Mouse (Mus musculus) ovary, postnatal 36 days (tissue): ENCODE results near the gene Zcchc24.
A peak's percentile ranks its signal among the peaks of the same experiment; 100 is the strongest.

Experiments used
- DNase-seq: peaks from one replicate; pipeline ENCODE4 v3.0.0; 2022; ENCODE audit warnings: low spot score, mixed read lengths

The Zcchc24 gene

DNA sequence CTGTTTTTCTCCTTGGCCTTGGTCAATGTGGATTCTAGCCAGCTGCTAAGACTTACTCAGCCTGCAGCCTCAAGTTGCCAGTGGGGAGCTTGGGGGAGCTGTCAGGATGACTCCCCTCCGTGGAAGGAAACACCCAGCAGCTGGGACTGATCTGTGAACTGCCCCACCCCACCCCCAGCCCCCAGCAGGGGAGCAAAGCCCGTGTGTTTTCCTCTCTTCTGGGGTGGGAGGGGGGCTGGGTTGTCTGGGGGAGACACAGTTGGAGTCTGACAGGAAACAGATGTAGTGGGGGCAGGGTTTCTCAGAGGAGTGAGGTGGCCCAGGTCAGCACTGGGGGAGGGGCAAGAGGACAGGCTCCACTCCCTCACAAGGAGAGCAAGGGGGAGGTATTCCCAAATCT is 50.4 kb downstream of the Zcchc24 start:
- peak; percentile 47 for DNase-seq

- no peak for DNase-seq
These were observed 51.1 kb downstream of the Zcchc24 start for GRCm38 (mm10) chr14:25717718-25718117.

DNA sequence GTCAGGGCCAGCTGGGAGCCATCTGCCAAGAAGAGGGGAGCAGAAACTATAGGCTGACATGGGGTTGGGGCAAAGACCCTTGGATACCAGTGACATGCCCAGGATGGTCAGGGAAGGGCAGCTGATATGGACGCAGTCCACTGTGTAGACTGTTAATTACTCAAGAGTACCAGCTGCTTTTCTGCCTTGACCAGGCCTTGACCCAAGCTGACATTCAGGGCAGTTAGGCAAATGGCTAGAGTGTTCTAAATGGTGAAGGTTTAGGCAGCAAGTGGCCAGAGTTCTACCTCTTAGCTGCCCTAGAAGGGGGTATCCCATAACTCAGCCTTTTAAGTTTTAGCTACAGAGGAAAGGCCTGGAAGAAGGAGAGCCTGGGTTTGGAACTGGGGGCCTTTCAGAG is 52.3 kb downstream of the Zcchc24 start:
- no peak for DNase-seq

- DNase-seq, result no peak
These were observed 55.4 kb downstream of the Zcchc24 start for GRCm38 (mm10) chr14:25713443-25713842.

DNA sequence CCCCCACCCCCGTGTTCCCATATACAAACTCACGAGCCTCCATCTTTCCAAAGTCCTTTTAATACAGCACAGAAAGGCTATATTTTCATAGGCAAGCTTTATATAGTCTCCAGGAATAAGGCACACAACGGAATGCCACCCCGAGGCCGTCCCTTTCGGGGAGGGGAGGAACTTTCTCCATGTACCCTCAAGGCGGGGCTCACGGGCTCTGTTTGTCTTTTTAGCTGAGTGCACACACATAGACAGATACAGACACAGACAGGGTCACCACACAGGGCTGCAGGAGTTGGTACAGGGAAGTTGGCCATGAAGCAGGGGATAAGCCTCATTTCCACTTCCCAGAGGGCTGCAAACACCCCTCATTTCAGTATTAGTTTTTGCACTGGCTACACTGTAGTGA is 57.2 kb downstream of the Zcchc24 start:
- no peak for DNase-seq

DNA sequence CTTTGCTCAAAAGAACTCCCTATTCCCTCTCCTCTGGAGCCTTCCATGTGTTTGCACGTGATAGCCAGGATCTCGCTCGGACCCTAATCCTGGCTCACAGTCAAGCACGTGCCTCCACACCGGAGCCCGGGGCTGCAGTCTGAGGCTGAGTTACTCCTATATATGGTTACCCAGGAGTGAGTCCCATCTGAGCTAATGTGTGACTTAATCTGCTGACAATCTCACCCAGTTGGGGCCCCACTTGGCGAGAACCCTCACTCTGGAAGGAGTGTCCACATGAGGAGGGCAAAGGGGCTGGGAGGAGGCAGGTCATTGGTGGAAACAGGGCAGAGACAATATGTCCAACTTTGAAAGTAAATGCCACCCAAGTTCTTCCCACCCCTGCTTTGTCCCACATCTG is 57.7 kb downstream of the Zcchc24 start:
- no peak for DNase-seq

- DNase-seq, result no peak
These were observed 58.2 kb downstream of the Zcchc24 start for GRCm38 (mm10) chr14:25710681-25711080.

GRCm38 (mm10) chr14:25710073-25710472 is 58.8 kb downstream of the Zcchc24 start:
- DNase-seq, result peak; percentile 43

- no peak for DNase-seq
These were observed 59.9 kb downstream of the Zcchc24 start for GRCm38 (mm10) chr14:25708917-25709316.

- peak; percentile 46 for DNase-seq
These were observed 60.4 kb downstream of the Zcchc24 start for GRCm38 (mm10) chr14:25708451-25708850.

DNA sequence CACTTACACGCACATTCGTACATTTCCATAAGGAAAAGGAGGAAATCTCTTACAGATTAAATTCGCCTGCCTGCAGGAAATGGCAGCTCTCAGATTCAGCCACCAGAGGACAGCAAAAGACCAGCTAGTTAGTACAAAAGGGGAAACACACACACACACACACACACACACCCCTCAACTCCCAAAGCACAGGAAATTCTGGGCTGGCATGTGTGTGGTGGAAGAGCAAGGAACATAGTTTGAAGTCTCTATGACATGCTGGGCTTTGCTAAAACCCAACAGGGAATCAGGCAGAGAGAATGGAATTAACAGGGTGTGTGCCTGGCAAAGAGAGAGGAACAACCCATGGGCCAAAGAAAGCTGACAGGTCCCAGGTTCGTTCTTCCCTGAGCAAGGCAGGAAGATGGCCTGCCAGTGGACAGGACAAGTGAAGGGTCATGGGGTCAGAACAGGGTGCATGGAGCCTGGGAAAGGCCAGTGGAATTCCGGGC is 61.1 kb downstream of the Zcchc24 start:
- DNase-seq, result no peak

GRCm38 (mm10) chr14:25701986-25702385 is 66.9 kb downstream of the Zcchc24 start:
- no peak for DNase-seq

GRCm38 (mm10) chr14:25696356-25696755 is 72.5 kb downstream of the Zcchc24 start:
- DNase-seq, result no peak

DNA sequence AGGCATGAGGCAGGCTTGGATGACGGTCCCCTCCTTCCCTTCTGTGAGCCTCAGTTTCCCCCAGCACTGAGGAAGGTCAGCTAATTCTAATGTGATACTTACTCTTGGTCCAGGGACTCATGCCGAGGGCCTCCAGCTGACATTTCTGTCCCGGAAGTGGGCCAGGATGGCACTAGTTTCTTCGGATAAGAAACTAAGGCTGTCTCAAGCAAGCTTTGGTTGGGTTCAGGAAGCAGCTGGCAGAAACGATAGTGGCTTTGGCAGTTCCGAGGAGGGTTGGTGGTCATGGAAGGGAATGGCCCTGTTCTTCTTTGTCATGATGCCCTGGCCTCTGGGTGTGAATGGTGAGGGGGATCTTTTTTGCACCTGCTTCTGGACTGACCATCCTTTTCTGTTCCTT is 73.8 kb downstream of the Zcchc24 start:
- DNase-seq, result no peak

DNA sequence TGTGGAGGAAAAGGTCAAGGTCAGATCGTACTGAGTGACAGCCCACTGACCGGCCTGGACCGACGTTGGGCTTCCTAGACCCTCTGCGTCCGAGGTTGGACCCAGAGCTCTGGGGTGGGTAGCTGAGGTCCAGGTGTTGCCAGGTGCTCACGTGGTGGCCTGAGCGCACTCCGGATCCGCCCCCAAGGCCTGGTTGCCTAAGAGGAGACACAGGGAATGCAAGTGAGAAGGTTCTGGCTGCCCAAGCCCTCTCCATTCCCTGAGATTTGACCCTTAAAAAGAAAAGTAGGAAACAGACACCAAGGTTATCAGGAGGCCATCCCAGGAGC is 74.3 kb downstream of the Zcchc24 start:
- no peak for DNase-seq

GRCm38 (mm10) chr14:25693888-25694568 is 74.8 kb downstream of the Zcchc24 start, which contains the start of gene Ppif:
Ppif (plus strand) TSS chr14:25694154.
- DNase-seq, result peak; percentile 97

GRCm38 (mm10) chr14:25693271-25693887 is 75.5 kb downstream of the Zcchc24 start:
- no peak for DNase-seq

DNA sequence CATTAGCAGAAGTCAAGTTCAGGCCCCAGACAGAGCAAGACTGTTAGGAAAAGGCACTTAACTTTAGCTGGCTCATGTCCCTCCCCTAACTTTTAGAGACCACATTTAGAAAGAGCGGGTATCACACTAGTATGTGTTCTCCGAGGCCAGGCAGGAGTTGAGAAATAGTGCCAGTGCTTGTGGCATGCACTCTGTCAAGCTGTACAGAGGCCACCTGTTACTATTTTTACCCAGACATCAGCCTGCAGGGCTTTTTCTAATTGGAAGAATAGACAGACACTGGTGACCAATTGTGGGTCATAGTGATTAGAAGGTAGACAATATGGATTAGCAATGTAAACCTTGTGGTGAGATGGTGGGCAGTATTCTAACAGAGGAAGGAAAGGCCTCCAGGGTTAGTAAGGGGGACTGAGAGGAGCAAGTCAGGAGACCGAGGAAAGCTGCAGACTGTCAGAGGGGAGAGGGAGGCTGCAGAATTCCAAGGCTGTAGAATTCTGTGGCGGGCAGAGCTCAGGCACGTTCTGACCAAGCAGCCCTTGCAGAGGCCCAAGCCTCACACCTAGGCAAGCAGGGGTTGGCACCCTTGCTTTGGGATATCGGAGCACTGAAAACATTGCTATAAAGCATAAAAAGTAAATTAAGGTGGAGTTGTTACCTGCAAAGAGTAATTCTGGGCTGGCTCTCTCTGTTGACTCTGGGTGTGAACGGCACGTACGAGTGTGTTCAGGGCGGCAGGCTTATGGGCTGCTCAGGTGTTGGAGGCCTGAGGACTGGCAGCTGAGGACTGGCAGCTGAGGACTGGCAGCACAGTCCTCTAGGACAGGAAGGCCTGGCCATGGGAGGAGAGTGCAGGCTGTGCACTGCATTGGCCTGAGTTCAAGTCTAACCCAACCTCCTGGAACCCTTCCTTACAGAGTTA is 81.6 kb downstream of the Zcchc24 start:
- no peak for DNase-seq

GRCm38 (mm10) chr14:25686216-25686945 is 82.5 kb downstream of the Zcchc24 start:
- no peak for DNase-seq

DNA sequence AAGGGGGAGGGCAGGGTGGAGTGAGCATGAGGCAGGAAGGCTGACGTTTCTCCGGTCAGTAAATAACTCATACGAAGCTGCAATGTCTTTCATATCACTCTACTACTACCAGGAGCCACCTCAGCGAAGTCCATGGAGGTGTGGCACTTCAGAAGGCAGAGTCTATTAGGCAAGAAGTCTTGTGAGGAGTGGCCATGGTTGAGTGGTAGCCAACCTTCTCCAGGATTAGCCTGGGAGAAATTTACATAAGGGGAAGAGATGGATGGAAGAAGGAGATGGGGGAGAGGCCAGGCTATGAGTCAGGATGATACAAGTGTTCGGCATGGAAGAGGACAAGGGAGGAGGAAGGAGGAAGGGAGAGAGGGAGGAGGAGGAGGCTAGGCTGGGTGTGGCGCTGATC is 86.8 kb downstream of the Zcchc24 start:
- DNase-seq, result no peak

DNA sequence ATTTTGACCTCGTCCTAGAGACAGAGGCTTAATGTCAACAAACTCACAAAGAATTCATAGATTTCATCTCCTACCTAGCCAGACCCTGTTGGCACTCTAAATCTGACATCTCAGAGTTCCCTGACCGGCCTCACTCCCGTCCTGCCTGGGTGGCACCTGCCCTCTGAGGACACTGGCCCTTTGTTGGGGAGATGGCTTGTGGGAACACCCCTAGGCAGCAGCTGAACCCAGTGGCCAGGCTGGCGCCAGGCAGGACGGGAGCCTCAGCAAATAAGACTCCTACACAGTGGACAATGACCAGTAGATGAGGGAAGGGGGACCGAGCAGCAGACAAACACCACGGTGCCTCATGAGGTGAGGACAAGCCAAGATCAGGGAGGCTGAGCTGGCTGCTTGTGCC is 89.2 kb downstream of the Zcchc24 start:
- DNase-seq, result no peak

DNA sequence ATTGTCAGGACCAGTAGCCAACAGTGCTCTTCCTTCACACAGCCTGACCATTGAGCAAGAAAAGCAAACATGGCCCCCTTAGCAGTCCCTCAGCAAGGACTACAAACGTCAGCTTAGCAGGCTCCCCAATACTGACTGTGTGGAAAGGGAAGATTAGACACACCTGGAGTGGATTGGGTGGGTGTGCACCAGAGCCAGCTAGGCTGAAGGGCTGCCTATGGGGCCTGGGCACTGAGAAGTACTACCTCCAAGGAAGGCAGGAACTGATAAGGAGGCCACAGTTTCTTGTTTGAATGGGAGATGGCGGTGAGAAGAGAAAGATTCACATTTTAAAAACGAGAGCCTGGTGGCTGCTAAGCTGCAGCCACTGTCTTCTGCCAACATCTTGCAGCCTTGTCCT is 101.3 kb downstream of the Zcchc24 start:
- DNase-seq, result no peak
